Mouse (Mus musculus): Measurements from ENCODE around the gene Ccdc38.

DNA sequence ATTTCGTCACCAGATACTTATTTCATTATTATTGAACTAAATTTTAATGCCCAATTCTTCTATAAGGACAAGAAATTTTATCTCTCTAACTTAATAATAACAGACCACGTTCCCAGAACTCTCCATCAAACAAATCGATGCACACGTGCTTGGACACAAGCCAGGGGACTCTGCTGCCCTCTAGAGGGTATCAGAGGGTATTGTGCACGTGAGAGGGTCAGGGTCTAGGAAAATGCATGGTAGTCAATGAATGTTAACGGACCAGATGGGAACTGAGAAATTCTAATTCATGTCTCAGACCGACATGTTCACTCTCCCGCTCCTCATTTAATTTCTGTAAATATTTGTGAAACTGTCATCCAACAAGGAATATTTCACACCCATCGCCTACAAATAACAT is 67.6 kb downstream of the Ccdc38 start:
- TF ChIP-seq POLR2A (IDR thresholded peaks at IDR 0.05; ENCODE audit: low read depth, low read length) = no peak
- TF ChIP-seq CTCF (conservative IDR thresholded peaks at IDR 0.05; ENCODE audit: insufficient read depth, insufficient read length, low read depth, low read length) = peak; percentile 36; the same call in 1 of the 2 replicates
